Mouse (Mus musculus) limb, embryonic 11.5 days (tissue): Measurements from ENCODE around the gene Copb1. TPM values are rescaled to one million over a fixed set of nuclear protein-coding genes. Genes with fewer than 3 reads are reported as not detected.

Source experiments
- ATAC-seq: fragments of 200-750 bp; cut with Nextera tagmentation; 2 replicates; pipeline ENCODE4 v1.8.0; 2017; ENCODE audit warnings: low read depth; ENCODE audit not compliant: insufficient number of reproducible peaks, low FRiP score, low TSS enrichment
- DNase-seq: peaks from one replicate; pipeline ENCODE4 v3.0.0-alpha.2; 2015; ENCODE audit warnings: low spot score
- H3K27ac ChIP-seq: fragments of 300-500 bp; sonication (generic); replicated peaks from 2 replicates; pipeline ENCODE4 v1.5.1; 2014; ENCODE audit warnings: low read depth, mild to moderate bottlenecking, low read length
- H3K27me3 ChIP-seq: fragments of 300-500 bp; sonication (generic); 2 replicates; pipeline ENCODE4 v1.6.1; 2014; ENCODE audit warnings: mild to moderate bottlenecking, low read length, mixed read lengths; ENCODE audit not compliant: control insufficient read depth, insufficient read depth
- H3K36me3 ChIP-seq: fragments of 300-500 bp; sonication (generic); 2 replicates; pipeline ENCODE4 v1.6.1; 2014; ENCODE audit warnings: mild to moderate bottlenecking, low read length, moderate library complexity, mixed read lengths; ENCODE audit not compliant: control insufficient read depth, insufficient read depth
- H3K4me1 ChIP-seq: fragments of 300-500 bp; sonication (generic); 2 replicates; pipeline ENCODE4 v1.6.1; 2014; ENCODE audit warnings: low read length, mixed read lengths; ENCODE audit not compliant: control insufficient read depth, insufficient read depth
- H3K4me2 ChIP-seq: fragments of 300-500 bp; sonication (generic); 2 replicates; pipeline ENCODE4 v1.6.1; 2014; ENCODE audit warnings: low read depth, mild to moderate bottlenecking, moderate library complexity; ENCODE audit not compliant: severe bottlenecking
- H3K4me3 ChIP-seq: fragments of 300-500 bp; sonication (generic); 2 replicates; pipeline ENCODE4 v1.5.1; 2014; ENCODE audit warnings: low read depth, low read length
- H3K9ac ChIP-seq: fragments of 300-500 bp; sonication (generic); 2 replicates; pipeline ENCODE4 v1.6.1; 2014; ENCODE audit warnings: mild to moderate bottlenecking, low read length
- H3K9me3 ChIP-seq: fragments of 300-500 bp; sonication (generic); 2 replicates; pipeline ENCODE4 v1.6.1; 2016; ENCODE audit warnings: low read length; ENCODE audit not compliant: control insufficient read depth
- WGBS: fragments of 180-500 bp; shearing (Covaris S2); extraction: QIAGEN DNeasy Blood & Tissue Kit; methylation state at CpG from one replicate; pipeline ENCODE4 v1.1.7; 2014; 5-methylcytosine and 5-hydroxymethylcytosine counted together
- polyA plus RNA-seq: library from polyadenylated mRNA; unstranded; fragments of >200 nt; fragmentation: Nextera tagmentation; extraction: Ambion mirVana; gene quantifications from 2 replicates; pipeline ENCODE4 v1.2.1, GENCODE M21; 2014

Copb1 gene
- polyA plus RNA-seq, 1 experiment from 2014 or later: 140 TPM

DNA sequence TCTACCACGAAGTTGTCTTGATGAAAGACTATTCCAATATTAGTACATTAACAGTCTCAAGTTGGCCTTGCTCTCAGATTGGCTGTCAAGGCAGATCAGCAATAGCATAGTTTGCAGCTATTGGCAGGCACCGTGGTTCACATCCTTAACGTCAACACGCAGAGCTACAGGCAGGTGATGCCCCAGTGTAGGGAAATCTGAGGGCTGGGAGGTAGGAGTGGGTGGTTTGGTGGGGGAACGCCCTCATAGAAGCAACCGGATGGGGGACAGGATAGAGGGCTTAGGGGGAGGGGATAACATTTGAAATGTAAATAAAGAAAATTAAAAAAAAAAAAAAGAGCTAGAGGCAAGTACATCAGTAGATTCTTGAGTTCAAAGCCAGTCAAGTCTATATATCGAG is 20.5 kb downstream of the Copb1 start:
- no peak overlapping the region for H3K4me2 ChIP-seq
- no peaks in the 10 kb centered on the region for H3K9me3 ChIP-seq
- peaks cover 13% of the 10 kb centered on the region for H3K36me3 ChIP-seq
- no peaks in the 10 kb centered on the region for H3K27me3 ChIP-seq
- DNase-seq: no peak
- H3K9ac ChIP-seq: no peak overlapping the region
- 86% methylated on average over 7 of the region's 7 CpGs for WGBS
- H3K27ac ChIP-seq: no peak overlapping the region
- no peaks in the 10 kb centered on the region for H3K4me1 ChIP-seq
- ATAC-seq: no peak
- H3K4me3 ChIP-seq: no peak overlapping the region

DNA sequence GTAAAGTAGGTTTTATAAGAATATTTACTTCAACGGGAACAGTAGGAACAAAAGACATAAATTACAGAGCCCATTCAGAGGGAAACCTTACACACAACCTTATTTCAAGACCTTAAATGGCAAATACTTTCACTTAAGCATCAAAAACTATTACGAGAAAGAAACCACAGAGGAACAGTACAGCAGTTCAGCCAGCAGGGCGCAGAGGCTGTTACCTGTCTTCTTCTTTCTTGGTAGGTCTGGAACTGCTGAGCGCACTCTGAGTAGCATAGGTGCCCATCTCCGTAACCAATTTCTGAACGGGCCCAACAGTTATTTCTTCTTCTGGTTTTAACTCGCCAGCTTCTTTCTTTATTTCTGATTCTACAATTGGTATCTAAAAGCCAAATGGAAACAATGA is 21.5 kb downstream of the Copb1 start:
- Histone ChIP-seq H3K9ac (no peak overlapping the region), H3K27me3 (no peaks in the 10 kb centered on the region), H3K36me3 (peaks cover 13% of the 10 kb centered on the region), H3K4me1 (no peaks in the 10 kb centered on the region), H3K9me3 (no peaks in the 10 kb centered on the region), H3K4me2 (no peak overlapping the region), H3K27ac (no peak overlapping the region), H3K4me3 (no peak overlapping the region)
- 92% methylated on average over 7 of the region's 7 CpGs for WGBS
- no peak for ATAC-seq
- no peak for DNase-seq

DNA sequence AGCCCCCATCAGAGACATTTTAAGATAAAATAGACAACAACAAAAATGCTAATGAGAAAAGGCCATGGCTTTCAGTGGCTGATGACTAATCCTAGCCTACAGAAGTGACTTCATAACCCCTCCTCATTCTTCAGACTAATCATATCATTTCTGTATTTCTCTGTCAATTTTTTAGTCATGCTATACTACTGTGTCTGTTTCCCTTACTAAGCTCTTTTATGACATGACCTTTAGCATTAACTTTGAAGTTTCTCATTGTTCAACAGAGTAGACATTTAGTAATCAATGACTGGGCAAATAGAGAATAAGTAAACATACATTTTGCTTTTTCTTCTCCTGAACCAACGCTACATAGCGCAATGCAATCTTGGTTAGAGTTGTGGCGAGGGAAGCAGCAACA is 22.7 kb downstream of the Copb1 start:
- Histone ChIP-seq H3K4me1 (no peaks in the 10 kb centered on the region), H3K9me3 (no peaks in the 10 kb centered on the region), H3K4me3 (no peak overlapping the region), H3K27ac (no peak overlapping the region), H3K27me3 (no peaks in the 10 kb centered on the region), H3K9ac (no peak overlapping the region), H3K4me2 (no peak overlapping the region), H3K36me3 (peaks cover 11% of the 10 kb centered on the region)
- no peak for DNase-seq
- WGBS: 95% methylated on average over 3 of the region's 3 CpGs
- no peak for ATAC-seq

DNA sequence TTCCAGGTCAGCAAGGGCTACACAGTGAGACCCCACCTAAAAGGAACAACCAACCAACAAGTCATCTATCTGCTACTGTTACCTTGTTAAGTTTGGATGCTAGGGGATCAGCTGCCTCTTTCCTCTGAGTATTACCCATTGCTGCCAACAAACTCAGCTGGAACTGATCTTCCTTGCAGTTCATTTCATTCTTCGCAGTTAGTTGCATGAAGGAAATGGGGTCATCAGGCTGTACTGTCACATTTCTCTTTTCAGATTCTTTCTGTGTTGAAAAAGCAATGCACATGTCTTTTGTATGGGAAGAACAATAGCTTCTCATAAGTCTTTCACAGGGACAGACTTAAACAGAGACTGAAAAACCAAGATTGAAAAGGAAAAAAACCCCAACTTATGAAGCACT is 28.0 kb downstream of the Copb1 start:
- WGBS: 93% methylated on average over 1 of the region's 1 CpGs
- Histone ChIP-seq H3K27me3 (no peaks in the 10 kb centered on the region), H3K27ac (no peak overlapping the region), H3K4me2 (no peak overlapping the region), H3K4me3 (no peak overlapping the region), H3K4me1 (no peaks in the 10 kb centered on the region), H3K36me3 (peaks cover 14% of the 10 kb centered on the region), H3K9me3 (no peaks in the 10 kb centered on the region), H3K9ac (no peak overlapping the region)
- no peak for DNase-seq
- no peak for ATAC-seq

DNA sequence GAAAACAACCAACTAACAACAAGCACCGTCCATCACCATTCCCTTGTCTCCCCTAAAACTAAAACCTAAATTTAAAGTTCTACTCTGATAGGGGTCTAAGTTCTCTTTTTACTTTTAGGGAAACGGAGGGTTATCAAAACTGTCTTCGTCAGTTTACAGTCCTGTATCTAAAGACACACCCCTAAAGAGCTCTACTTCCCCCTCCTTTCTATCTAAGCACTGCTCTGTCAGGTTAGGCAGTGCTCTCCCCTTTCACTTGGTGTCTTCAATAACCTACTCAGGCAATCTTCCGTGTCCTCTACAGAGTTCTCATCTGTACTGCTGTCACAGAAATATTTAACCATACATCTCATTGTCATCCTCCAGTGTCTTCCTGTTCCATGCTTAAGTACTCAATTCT is 34.1 kb downstream of the Copb1 start:
- Histone ChIP-seq H3K4me2 (no peak overlapping the region), H3K4me1 (no peaks in the 10 kb centered on the region), H3K9ac (no peak overlapping the region), H3K27ac (no peak overlapping the region), H3K9me3 (no peaks in the 10 kb centered on the region), H3K27me3 (no peaks in the 10 kb centered on the region), H3K4me3 (no peak overlapping the region), H3K36me3 (peaks cover 6% of the 10 kb centered on the region; the same call in 1 of the 2 replicates)
- WGBS: 92% methylated on average over 4 of the region's 4 CpGs
- DNase-seq: no peak
- ATAC-seq: no peak

DNA sequence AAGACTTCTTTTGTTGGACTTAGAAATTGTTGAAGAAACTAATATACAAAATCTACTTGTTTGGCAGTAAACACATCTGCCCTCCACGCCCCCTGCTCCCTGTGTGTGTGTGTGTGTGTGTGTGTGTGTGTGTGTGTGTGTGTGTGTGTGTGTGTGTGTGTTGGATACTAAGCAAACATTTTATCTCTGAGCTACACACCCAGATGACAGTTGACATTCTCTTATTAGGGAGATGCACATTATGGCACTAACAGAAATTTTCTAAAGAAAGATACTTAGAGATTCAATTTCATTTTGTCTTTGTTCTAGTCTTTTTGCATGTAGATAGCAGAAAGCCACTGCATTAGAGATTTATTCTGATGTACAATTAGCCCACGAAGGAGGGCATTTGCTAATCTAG is 37.6 kb downstream of the Copb1 start:
- Histone ChIP-seq H3K27ac (no peak overlapping the region), H3K9ac (no peak overlapping the region), H3K9me3 (no peaks in the 10 kb centered on the region), H3K4me1 (no peaks in the 10 kb centered on the region), H3K36me3 (peaks cover 4% of the 10 kb centered on the region; the same call in 1 of the 2 replicates), H3K4me2 (no peak overlapping the region), H3K4me3 (no peak overlapping the region), H3K27me3 (no peaks in the 10 kb centered on the region)
- DNase-seq (no peak), ATAC-seq (no peak)
- WGBS: 84% methylated on average over 2 of the region's 2 CpGs

DNA sequence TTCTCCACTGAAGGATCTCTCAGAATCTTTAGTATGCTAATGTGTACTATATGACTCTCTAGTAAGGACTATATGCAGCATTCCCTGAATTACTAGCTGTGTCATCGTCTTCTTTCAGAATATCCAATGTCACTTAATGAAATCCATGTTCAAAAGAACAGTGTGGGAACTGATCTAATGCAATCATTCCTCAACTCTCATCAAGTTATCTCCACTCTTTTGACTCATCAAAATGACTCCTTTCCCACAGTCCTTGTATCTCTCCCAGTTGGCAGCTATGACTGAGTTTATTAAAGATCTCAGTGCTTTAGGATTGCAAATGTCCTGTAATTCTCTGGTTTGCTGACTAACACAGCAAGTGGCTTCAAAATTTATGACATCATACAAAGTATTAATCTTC is 40.1 kb downstream of the Copb1 start:
- Histone ChIP-seq H3K4me2 (no peak overlapping the region), H3K27ac (no peak overlapping the region), H3K27me3 (no peaks in the 10 kb centered on the region), H3K36me3 (peaks cover 4% of the 10 kb centered on the region; the same call in 1 of the 2 replicates), H3K9me3 (no peaks in the 10 kb centered on the region), H3K9ac (no peak overlapping the region), H3K4me3 (no peak overlapping the region), H3K4me1 (no peaks in the 10 kb centered on the region)
- ATAC-seq (no peak), DNase-seq (no peak)
- WGBS: 89% methylated on average over 1 of the region's 1 CpGs

DNA sequence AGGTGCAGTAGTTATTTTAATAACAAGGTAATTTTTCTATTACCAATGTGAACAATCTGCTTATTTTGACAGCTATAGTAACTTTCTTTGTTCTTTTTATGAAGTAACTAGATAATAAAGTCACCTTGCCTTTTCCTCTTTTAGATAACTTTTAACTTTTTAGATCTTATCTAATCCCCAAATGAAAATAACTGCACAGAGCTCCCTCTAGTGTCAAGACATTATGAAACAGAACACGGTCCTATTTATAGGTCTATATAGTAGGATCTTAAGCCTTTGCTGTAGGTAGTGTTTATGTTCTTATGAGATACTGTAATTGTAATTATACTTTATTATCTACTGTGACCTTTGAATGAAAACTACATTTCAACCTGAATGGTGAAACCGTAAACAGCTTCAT is 41.0 kb downstream of the Copb1 start:
- no peak for DNase-seq
- no peak for ATAC-seq
- H3K4me1 ChIP-seq: no peaks in the 10 kb centered on the region
- WGBS: 61% methylated on average over 2 of the region's 2 CpGs
- H3K9me3 ChIP-seq: no peaks in the 10 kb centered on the region
- no peaks in the 10 kb centered on the region for H3K27me3 ChIP-seq
- H3K27ac ChIP-seq: no peak overlapping the region
- no peak overlapping the region for H3K4me2 ChIP-seq
- no peak overlapping the region for H3K4me3 ChIP-seq
- no peak overlapping the region for H3K9ac ChIP-seq
- peaks cover 4% of the 10 kb centered on the region; the same call in 1 of the 2 replicates for H3K36me3 ChIP-seq

DNA sequence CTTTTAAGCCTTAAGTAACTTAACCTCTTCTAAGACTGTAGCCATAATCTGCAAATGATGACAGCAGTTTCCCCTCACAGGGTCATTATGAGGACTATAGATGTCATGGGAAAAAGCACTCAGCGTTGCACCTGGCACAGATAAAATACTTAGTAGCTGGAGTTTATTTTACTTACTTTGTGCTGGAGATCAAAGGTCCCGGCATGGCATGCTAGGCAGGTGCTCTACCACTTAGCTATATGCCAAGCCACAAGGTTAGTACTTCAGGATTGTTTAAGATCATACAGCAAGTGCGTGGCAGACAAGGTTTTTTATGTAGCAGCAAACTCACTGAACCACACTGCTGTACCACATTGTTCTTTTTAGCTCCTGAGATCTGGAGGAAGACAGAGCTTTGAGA is 43.9 kb downstream of the Copb1 start:
- H3K4me1 ChIP-seq: no peaks in the 10 kb centered on the region
- H3K9ac ChIP-seq: no peak overlapping the region
- 91% methylated on average over 3 of the region's 3 CpGs for WGBS
- H3K4me3 ChIP-seq: no peak overlapping the region
- H3K27me3 ChIP-seq: no peaks in the 10 kb centered on the region
- no peak overlapping the region for H3K27ac ChIP-seq
- DNase-seq: no peak
- no peak for ATAC-seq
- H3K4me2 ChIP-seq: no peak overlapping the region
- 0 out of 2 replicates have a peak, but pooled peaks cover 2% of the 10 kb centered on the region for H3K36me3 ChIP-seq
- H3K9me3 ChIP-seq: no peaks in the 10 kb centered on the region
